Mouse (Mus musculus) stomach, embryonic 14.5 days (tissue): ENCODE results near the gene Kcnma1. TPM values are rescaled to one million over a fixed set of nuclear protein-coding genes. Genes with fewer than 3 reads are reported as not detected.

ENCODE experiments used
- ATAC-seq: fragments of 200-750 bp; cut with Nextera tagmentation; 2 replicates; pipeline ENCODE4 v1.8.0; 2017; ENCODE audit warnings: low read depth, moderate TSS enrichment; ENCODE audit not compliant: insufficient number of reproducible peaks, insufficient read depth, low FRiP score
- H3K27ac ChIP-seq: fragments of 300-500 bp; sonication (generic); 2 replicates; pipeline ENCODE4 v1.5.1; 2014; ENCODE audit warnings: mild to moderate bottlenecking, low read length, moderate library complexity, mixed read lengths
- H3K27me3 ChIP-seq: fragments of 300-500 bp; sonication (generic); 2 replicates; pipeline ENCODE4 v1.6.1; 2014; ENCODE audit warnings: low read length, control low read depth, mixed read lengths; ENCODE audit not compliant: control insufficient read depth, insufficient read depth
- H3K36me3 ChIP-seq: fragments of 300-500 bp; sonication (generic); 2 replicates; pipeline ENCODE4 v1.6.1; 2014; ENCODE audit warnings: mild to moderate bottlenecking, control low read depth, low read length, moderate library complexity, mixed read lengths; ENCODE audit not compliant: control insufficient read depth, insufficient read depth
- H3K4me1 ChIP-seq: fragments of 300-500 bp; sonication (generic); 2 replicates; pipeline ENCODE4 v1.6.1; 2014; ENCODE audit warnings: low read length, control low read depth, mixed read lengths; ENCODE audit not compliant: control insufficient read depth, insufficient read depth
- H3K4me2 ChIP-seq: fragments of 300-500 bp; sonication (generic); replicated peaks from 2 replicates; pipeline ENCODE4 v1.6.1; 2014; ENCODE audit warnings: low read depth, low read length, control low read depth
- H3K4me3 ChIP-seq: fragments of 300-500 bp; sonication (generic); 2 replicates; pipeline ENCODE4 v1.5.1; 2014; ENCODE audit warnings: low read depth, low read length, control low read depth
- H3K9ac ChIP-seq: fragments of 300-500 bp; sonication (generic); replicated peaks from 2 replicates; pipeline ENCODE4 v1.6.1; 2014; ENCODE audit warnings: low read depth, mild to moderate bottlenecking, control low read depth, low read length, moderate library complexity, mixed read lengths
- H3K9me3 ChIP-seq: fragments of 300-500 bp; sonication (generic); 2 replicates; pipeline ENCODE4 v1.6.1; 2016; ENCODE audit warnings: low read depth, low read length, control low read depth; ENCODE audit not compliant: control insufficient read depth
- WGBS: fragments of 180-500 bp; shearing (Covaris S2); extraction: QIAGEN DNeasy Blood & Tissue Kit; methylation state at CpG from one replicate; pipeline ENCODE4 v1.1.7; 2014; 5-methylcytosine and 5-hydroxymethylcytosine counted together
- polyA plus RNA-seq: library from polyadenylated mRNA; unstranded; fragments of >200 nt; fragmentation: Nextera tagmentation; extraction: Ambion mirVana; gene quantifications from 2 replicates; pipeline ENCODE4 v1.2.1, GENCODE M21; 2014

Kcnma1 gene
- polyA plus RNA-seq, 1 experiment from 2014 or later: 14.4 TPM

GRCm38 (mm10) chr14:23575951-23576350 lies 438.3 kb downstream of the Kcnma1 start:
- no peaks in the 10 kb centered on the region for H3K36me3 ChIP-seq
- H3K9me3 ChIP-seq: no peaks in the 10 kb centered on the region
- no peaks in the 10 kb centered on the region for H3K27me3 ChIP-seq
- H3K9ac ChIP-seq: no peak overlapping the region
- H3K4me3 ChIP-seq: no peak overlapping the region
- no peaks in the 10 kb centered on the region for H3K4me1 ChIP-seq
- ATAC-seq: no peak
- no peak overlapping the region for H3K27ac ChIP-seq
- H3K4me2 ChIP-seq: no peak overlapping the region
- 4% methylated on average over 2 of the region's 2 CpGs for WGBS

DNA sequence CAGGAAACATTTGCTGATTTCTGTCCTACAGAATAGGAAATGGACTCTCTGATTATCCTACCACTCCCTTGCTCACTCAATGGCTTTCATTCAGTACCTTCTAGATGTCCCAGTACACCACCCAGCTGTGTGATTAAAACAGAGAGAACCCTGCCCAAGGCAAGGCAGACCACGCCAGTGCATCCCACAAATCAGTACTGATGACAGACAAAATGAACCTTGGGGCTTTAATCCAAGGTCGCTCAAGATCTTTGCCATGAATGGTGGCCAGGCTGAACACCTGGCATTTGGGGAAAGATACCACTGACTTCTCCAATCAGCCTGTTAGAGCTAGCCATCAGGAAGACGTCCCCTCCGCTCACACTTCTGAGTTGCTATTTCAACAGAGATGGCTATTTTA lies 440.2 kb downstream of the Kcnma1 start:
- H3K9ac ChIP-seq: no peak overlapping the region
- H3K27me3 ChIP-seq: no peaks in the 10 kb centered on the region
- ATAC-seq: no peak
- H3K9me3 ChIP-seq: no peaks in the 10 kb centered on the region
- H3K36me3 ChIP-seq: no peaks in the 10 kb centered on the region
- no peaks in the 10 kb centered on the region for H3K4me1 ChIP-seq
- no peak overlapping the region for H3K27ac ChIP-seq
- WGBS: 70% methylated on average over 4 of the region's 4 CpGs
- no peak overlapping the region for H3K4me3 ChIP-seq
- no peak overlapping the region for H3K4me2 ChIP-seq

DNA sequence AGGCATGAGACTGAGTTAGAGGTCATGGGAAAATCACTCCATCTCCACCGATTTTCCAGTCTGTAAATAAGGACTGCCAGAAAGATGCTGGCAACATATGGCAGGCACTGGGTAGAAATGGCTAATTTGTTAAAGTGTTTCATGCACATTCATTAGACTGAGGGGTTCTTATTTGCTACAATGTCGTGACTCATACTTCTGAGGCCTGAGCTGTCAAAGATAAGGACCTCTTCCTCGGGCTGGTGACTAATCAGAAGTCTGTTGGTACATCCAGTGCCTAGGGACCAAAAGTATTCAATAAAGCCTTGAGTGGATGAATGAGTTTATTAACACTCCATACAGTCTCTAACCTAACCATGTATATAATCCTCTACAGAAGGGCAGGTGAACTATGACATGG lies 440.9 kb downstream of the Kcnma1 start:
- 49% methylated on average over 3 of the region's 3 CpGs for WGBS
- no peak for ATAC-seq
- no peaks in the 10 kb centered on the region for H3K4me1 ChIP-seq
- no peaks in the 10 kb centered on the region for H3K9me3 ChIP-seq
- no peak overlapping the region for H3K9ac ChIP-seq
- H3K4me2 ChIP-seq: no peak overlapping the region
- H3K27me3 ChIP-seq: no peaks in the 10 kb centered on the region
- H3K27ac ChIP-seq: no peak overlapping the region
- H3K4me3 ChIP-seq: no peak overlapping the region
- H3K36me3 ChIP-seq: no peaks in the 10 kb centered on the region

GRCm38 (mm10) chr14:23572778-23573177 lies 441.5 kb downstream of the Kcnma1 start:
- WGBS: 65% methylated on average over 1 of the region's 1 CpGs

DNA sequence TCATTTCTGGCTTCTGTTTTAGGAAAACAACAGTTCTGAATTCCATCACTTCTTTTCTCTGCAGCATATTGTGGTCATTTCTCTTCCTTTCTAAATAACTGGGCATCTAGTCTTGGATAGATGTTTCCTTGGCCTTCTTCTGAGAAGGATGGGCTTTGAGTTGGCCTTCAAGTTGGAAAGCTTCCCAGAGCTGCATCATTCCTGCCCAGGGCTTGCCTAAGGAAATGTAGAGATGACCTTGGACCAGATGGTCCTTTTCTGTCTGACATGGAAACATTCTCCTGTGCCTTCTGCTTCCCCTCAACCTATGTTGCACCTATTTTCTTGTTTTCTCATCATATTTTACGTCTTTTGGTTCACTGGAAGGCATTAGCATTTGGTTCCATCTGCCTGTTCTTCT lies 444.0 kb downstream of the Kcnma1 start:
- H3K27me3 ChIP-seq: no peaks in the 10 kb centered on the region
- no peak overlapping the region for H3K4me3 ChIP-seq
- H3K27ac ChIP-seq: no peak overlapping the region
- 56% methylated on average over 1 of the region's 1 CpGs for WGBS
- no peak overlapping the region for H3K9ac ChIP-seq
- no peaks in the 10 kb centered on the region for H3K4me1 ChIP-seq
- H3K36me3 ChIP-seq: no peaks in the 10 kb centered on the region
- no peak for ATAC-seq
- H3K4me2 ChIP-seq: no peak overlapping the region
- H3K9me3 ChIP-seq: no peaks in the 10 kb centered on the region

More at GRCm38 (mm10) chr14:23572778-23573177, 441.5 kb downstream of the Kcnma1 start:
- no peak overlapping the region for H3K9ac ChIP-seq
- H3K9me3 ChIP-seq: no peaks in the 10 kb centered on the region
- no peak overlapping the region for H3K4me3 ChIP-seq
- H3K36me3 ChIP-seq: no peaks in the 10 kb centered on the region
- no peak overlapping the region for H3K27ac ChIP-seq
- H3K4me2 ChIP-seq: no peak overlapping the region
- no peaks in the 10 kb centered on the region for H3K27me3 ChIP-seq
- H3K4me1 ChIP-seq: no peaks in the 10 kb centered on the region
- no peak for ATAC-seq

GRCm38 (mm10) chr14:23565931-23566330 lies 448.4 kb downstream of the Kcnma1 start:
- WGBS: 86% methylated on average over 3 of the region's 3 CpGs
- no peak for ATAC-seq

GRCm38 (mm10) chr14:23564474-23564873 lies 449.8 kb downstream of the Kcnma1 start:
- Histone ChIP-seq H3K9me3 (no peaks in the 10 kb centered on the region), H3K4me2 (no peak overlapping the region), H3K27me3 (no peaks in the 10 kb centered on the region), H3K9ac (no peak overlapping the region), H3K4me1 (no peaks in the 10 kb centered on the region), H3K4me3 (no peak overlapping the region), H3K27ac (no peak overlapping the region), H3K36me3 (no peaks in the 10 kb centered on the region)
- ATAC-seq: no peak
- WGBS: 52% methylated on average over 7 of the region's 7 CpGs

More at GRCm38 (mm10) chr14:23565931-23566330, 448.4 kb downstream of the Kcnma1 start:
- no peaks in the 10 kb centered on the region for H3K9me3 ChIP-seq
- H3K4me3 ChIP-seq: no peak overlapping the region
- no peaks in the 10 kb centered on the region for H3K27me3 ChIP-seq
- H3K9ac ChIP-seq: no peak overlapping the region
- H3K27ac ChIP-seq: no peak overlapping the region
- H3K36me3 ChIP-seq: no peaks in the 10 kb centered on the region
- no peaks in the 10 kb centered on the region for H3K4me1 ChIP-seq
- H3K4me2 ChIP-seq: no peak overlapping the region

DNA sequence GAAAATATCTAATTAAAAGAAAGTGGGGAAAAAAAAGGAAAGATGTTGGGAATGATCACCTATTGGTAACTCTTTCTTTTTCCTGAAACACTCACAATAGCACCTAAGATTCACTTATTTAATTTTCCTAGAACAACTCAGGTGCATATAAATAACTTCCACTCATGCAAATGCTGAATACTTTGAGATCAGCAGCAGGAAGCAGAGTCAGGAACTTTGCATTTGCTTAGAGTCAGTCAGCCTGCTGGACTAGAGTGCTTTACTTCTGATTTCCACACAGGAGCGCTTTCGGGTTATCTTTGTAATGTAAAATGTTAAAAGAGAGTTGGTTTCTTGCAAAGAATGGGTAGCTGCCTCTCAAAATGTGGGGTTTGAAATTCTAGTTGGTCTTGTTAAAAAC lies 451.1 kb downstream of the Kcnma1 start:
- H3K27me3 ChIP-seq: no peaks in the 10 kb centered on the region
- WGBS: 81% methylated on average over 2 of the region's 2 CpGs
- no peak overlapping the region for H3K27ac ChIP-seq
- no peak overlapping the region for H3K4me2 ChIP-seq
- no peak overlapping the region for H3K9ac ChIP-seq
- H3K36me3 ChIP-seq: no peaks in the 10 kb centered on the region
- no peak for ATAC-seq
- H3K4me1 ChIP-seq: no peaks in the 10 kb centered on the region
- H3K4me3 ChIP-seq: no peak overlapping the region
- no peaks in the 10 kb centered on the region for H3K9me3 ChIP-seq

DNA sequence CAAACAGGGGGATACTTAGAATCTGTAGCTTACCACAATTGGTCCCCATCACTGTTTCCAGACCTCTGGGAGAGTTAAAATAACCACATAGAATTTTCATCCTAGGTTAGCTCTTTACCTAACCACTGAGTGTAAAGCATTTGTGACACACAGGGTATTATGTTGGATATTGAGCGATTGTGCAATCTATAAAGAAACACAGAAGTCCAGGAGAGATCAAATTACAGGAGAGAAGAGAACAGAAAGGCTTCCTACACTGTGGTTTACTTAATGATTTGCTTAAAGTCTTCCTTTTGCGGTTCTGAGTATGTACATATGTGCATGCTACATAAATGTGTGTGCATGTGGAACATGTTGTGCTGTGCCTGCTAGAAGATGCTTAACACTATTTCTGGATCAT lies 458.6 kb downstream of the Kcnma1 start:
- ATAC-seq: no peak

More for the DNA sequence above, 458.6 kb downstream of the Kcnma1 start:
- H3K4me2 ChIP-seq: no peak overlapping the region
- no peak overlapping the region for H3K9ac ChIP-seq
- H3K27me3 ChIP-seq: no peaks in the 10 kb centered on the region
- 47% methylated on average over 2 of the region's 2 CpGs for WGBS
- H3K27ac ChIP-seq: no peak overlapping the region
- no peaks in the 10 kb centered on the region for H3K9me3 ChIP-seq
- H3K36me3 ChIP-seq: no peaks in the 10 kb centered on the region
- H3K4me3 ChIP-seq: no peak overlapping the region
- H3K4me1 ChIP-seq: no peaks in the 10 kb centered on the region
